Mouse (Mus musculus) spleen, adult 18-20 months (tissue): ENCODE data around the gene Ablim1.
"Not testable (repeated sequence)": the region's sequence is repeated elsewhere in the genome, so short reads cannot be mapped to it uniquely, and the experiment has no call there.

Experiments used
- DNase-seq, 2 experiments: peaks; one replicate each; pipeline ENCODE4 v3.0.0; 2022; ENCODE audit warnings: mixed read lengths in 2 of 2

Ablim1 gene

GRCm38 (mm10) chr19:57141756-57142461, 172.8 kb downstream of the Ablim1 start:
- DNase-seq, result no peak

- no peak for DNase-seq
These were observed 173.8 kb downstream of the Ablim1 start for GRCm38 (mm10) chr19:57140874-57141273.

GRCm38 (mm10) chr19:57140071-57140470, 174.6 kb downstream of the Ablim1 start:
- DNase-seq, result no peak

- no peak for DNase-seq
These were observed 175.7 kb downstream of the Ablim1 start for GRCm38 (mm10) chr19:57138909-57139617.

GRCm38 (mm10) chr19:57138469-57138868, 176.2 kb downstream of the Ablim1 start:
- DNase-seq, result no peak

GRCm38 (mm10) chr19:57138045-57138444, 176.7 kb downstream of the Ablim1 start:
- no peak for DNase-seq

- DNase-seq, result peak; percentile 46 to 78
These were observed 178.5 kb downstream of the Ablim1 start for GRCm38 (mm10) chr19:57136228-57136627.

GRCm38 (mm10) chr19:57135654-57136053, 179.1 kb downstream of the Ablim1 start:
- DNase-seq, result not testable (repeated sequence)

GRCm38 (mm10) chr19:57134654-57135348, 179.9 kb downstream of the Ablim1 start:
- no peak for DNase-seq

- no peak for DNase-seq
These were observed 181.7 kb downstream of the Ablim1 start for GRCm38 (mm10) chr19:57132916-57133520.

GRCm38 (mm10) chr19:57132281-57132680, 182.4 kb downstream of the Ablim1 start:
- DNase-seq, result peak; percentile 59 to 65

GRCm38 (mm10) chr19:57131366-57131765, 183.4 kb downstream of the Ablim1 start:
- DNase-seq, result peak; percentile 47 to 64

- no peak for DNase-seq
These were observed 184.1 kb downstream of the Ablim1 start for GRCm38 (mm10) chr19:57130591-57130990.

GRCm38 (mm10) chr19:57129729-57130128, 185.0 kb downstream of the Ablim1 start:
- DNase-seq, result no peak

GRCm38 (mm10) chr19:57128037-57128436, 186.7 kb downstream of the Ablim1 start:
- DNase-seq, result no peak

- DNase-seq, result no peak
These were observed 187.2 kb downstream of the Ablim1 start for GRCm38 (mm10) chr19:57127523-57127922.

GRCm38 (mm10) chr19:57126950-57127349, 187.8 kb downstream of the Ablim1 start:
- no peak for DNase-seq

- DNase-seq, result no peak
These were observed 189.8 kb downstream of the Ablim1 start for GRCm38 (mm10) chr19:57124906-57125305.

GRCm38 (mm10) chr19:57124138-57124519, 190.6 kb downstream of the Ablim1 start:
- no peak for DNase-seq

GRCm38 (mm10) chr19:57123503-57124137, 191.1 kb downstream of the Ablim1 start:
- DNase-seq, result peak; percentile 70 to 75

GRCm38 (mm10) chr19:57122261-57122660, 192.5 kb downstream of the Ablim1 start:
- DNase-seq, result no peak

GRCm38 (mm10) chr19:57121036-57121435, 193.7 kb downstream of the Ablim1 start:
- no peak for DNase-seq

GRCm38 (mm10) chr19:57119661-57120060, 195.1 kb downstream of the Ablim1 start:
- no peak for DNase-seq
